Mouse (Mus musculus) liver, postnatal 0 days (tissue): ENCODE results near the gene Sestd1. TPM values are rescaled to one million over a fixed set of nuclear protein-coding genes. Genes with fewer than 3 reads are reported as not detected.

ENCODE experiments used
- ATAC-seq: fragments of 200-750 bp; cut with Nextera tagmentation; 2 replicates; pipeline ENCODE4 v1.8.0; 2017; ENCODE audit warnings: mild to moderate bottlenecking, moderate library complexity
- DNase-seq: peaks from one replicate; pipeline ENCODE4 v3.0.0-alpha.2; 2016
- H3K27ac ChIP-seq: fragments of 300-500 bp; sonication (generic); 2 replicates; pipeline ENCODE4 v1.5.1; 2014; ENCODE audit warnings: antibody characterized with exemption, moderate library complexity, mild to moderate bottlenecking, low read depth
- H3K27me3 ChIP-seq: fragments of 300-500 bp; sonication (generic); 2 replicates; pipeline ENCODE4 v1.6.1; 2014; ENCODE audit warnings: low read length, control low read depth, mixed read lengths; ENCODE audit not compliant: insufficient read depth
- H3K36me3 ChIP-seq: fragments of 300-500 bp; sonication (generic); replicated peaks from 2 replicates; pipeline ENCODE4 v1.6.1; 2014; ENCODE audit warnings: mild to moderate bottlenecking, control low read depth, low read length, moderate library complexity, mixed read lengths; ENCODE audit not compliant: insufficient read depth
- H3K4me1 ChIP-seq: fragments of 300-500 bp; sonication (generic); 2 replicates; pipeline ENCODE4 v1.6.1; 2014; ENCODE audit warnings: antibody characterized with exemption, mild to moderate bottlenecking, control low read depth; ENCODE audit not compliant: insufficient read depth
- H3K4me2 ChIP-seq: fragments of 300-500 bp; sonication (generic); 2 replicates; pipeline ENCODE4 v1.6.1; 2014; ENCODE audit warnings: low read depth, mild to moderate bottlenecking, low read length, moderate library complexity, mixed read lengths
- H3K4me3 ChIP-seq: fragments of 300-500 bp; sonication (generic); 2 replicates; pipeline ENCODE4 v1.5.1; 2014; ENCODE audit warnings: low read depth, low read length
- H3K9ac ChIP-seq: fragments of 300-500 bp; sonication (generic); replicated peaks from 2 replicates; pipeline ENCODE4 v1.6.1; 2014; ENCODE audit warnings: mild to moderate bottlenecking, moderate library complexity
- H3K9me3 ChIP-seq: fragments of 300-500 bp; sonication (generic); 2 replicates; pipeline ENCODE4 v1.6.1; 2016; ENCODE audit warnings: mild to moderate bottlenecking, control low read depth, low read length, mixed read lengths
- CTCF ChIP-seq: sonication (generic); IDR thresholded peaks from 2 replicates; pipeline ENCODE4 v1.5.1; 2016; ENCODE audit warnings: antibody characterized with exemption, low read depth
- EP300 ChIP-seq: IDR thresholded peaks from 2 replicates; pipeline ENCODE4 v1.6.1; 2016; ENCODE audit warnings: antibody characterized with exemption, low read depth, mild to moderate bottlenecking
- WGBS: fragments of 180-500 bp; shearing (Covaris S2); extraction: QIAGEN DNeasy Blood & Tissue Kit; methylation state at CpG from one replicate; pipeline ENCODE4 v1.1.7; 2014; ENCODE audit not compliant: insufficient replicate concordance; 5-methylcytosine and 5-hydroxymethylcytosine counted together
- polyA plus RNA-seq: library from polyadenylated mRNA; unstranded; fragments of >200 nt; fragmentation: Nextera tagmentation; extraction: Ambion mirVana; gene quantifications from 2 replicates; pipeline ENCODE4 v1.2.1, GENCODE M21; 2015

Sestd1 gene
- polyA plus RNA-seq, 1 experiment from 2014 or later = 0.61 TPM

GRCm38 (mm10) chr2:77196819-77197218 is 83.6 kb downstream of the Sestd1 start:
- no peak overlapping the region for H3K27ac ChIP-seq

GRCm38 (mm10) chr2:77195056-77195455 is 85.3 kb downstream of the Sestd1 start:
- H3K4me3 ChIP-seq = no peak overlapping the region
- 76% methylated on average over 5 of the region's 5 CpGs for WGBS
- no peaks in the 10 kb centered on the region for H3K4me1 ChIP-seq
- ATAC-seq (no peak), DNase-seq (no peak)
- H3K9me3 ChIP-seq = no peaks in the 10 kb centered on the region
- H3K27ac ChIP-seq = no peak overlapping the region
- TF ChIP-seq EP300 (no peak), CTCF (no peak)
- H3K9ac ChIP-seq = no peak overlapping the region
- H3K27me3 ChIP-seq = no peaks in the 10 kb centered on the region
- no peak overlapping the region for H3K4me2 ChIP-seq
- no peaks in the 10 kb centered on the region for H3K36me3 ChIP-seq

More at GRCm38 (mm10) chr2:77196819-77197218, 83.6 kb downstream of the Sestd1 start:
- no peak overlapping the region for H3K4me3 ChIP-seq
- H3K27me3 ChIP-seq = no peaks in the 10 kb centered on the region
- no peaks in the 10 kb centered on the region for H3K4me1 ChIP-seq
- no peaks in the 10 kb centered on the region for H3K36me3 ChIP-seq
- DNase-seq (no peak), ATAC-seq (no peak)
- no peaks in the 10 kb centered on the region for H3K9me3 ChIP-seq
- no peak overlapping the region for H3K4me2 ChIP-seq
- no peak overlapping the region for H3K9ac ChIP-seq
- 68% methylated on average over 4 of the region's 4 CpGs for WGBS
- TF ChIP-seq CTCF = no peak
- no peak for TF ChIP-seq EP300

- H3K9ac ChIP-seq = no peak overlapping the region
- no peaks in the 10 kb centered on the region for H3K4me1 ChIP-seq
- H3K27me3 ChIP-seq = no peaks in the 10 kb centered on the region
- DNase-seq (no peak), ATAC-seq (no peak)
- TF ChIP-seq EP300 = no peak
- TF ChIP-seq CTCF = no peak
- no peaks in the 10 kb centered on the region for H3K9me3 ChIP-seq
- H3K4me3 ChIP-seq = no peak overlapping the region
- no peak overlapping the region for H3K4me2 ChIP-seq
- WGBS = 78% methylated on average over 3 of the region's 3 CpGs
- H3K36me3 ChIP-seq = no peaks in the 10 kb centered on the region
- no peak overlapping the region for H3K27ac ChIP-seq
Observed at GRCm38 (mm10) chr2:77191811-77192210, 88.6 kb downstream of the Sestd1 start.

GRCm38 (mm10) chr2:77190891-77191290 is 89.5 kb downstream of the Sestd1 start:
- TF ChIP-seq EP300 = no peak
- TF ChIP-seq CTCF = no peak
- no peaks in the 10 kb centered on the region for H3K27me3 ChIP-seq
- H3K4me3 ChIP-seq = no peak overlapping the region
- no peaks in the 10 kb centered on the region for H3K36me3 ChIP-seq
- ATAC-seq (no peak), DNase-seq (no peak)
- WGBS = 85% methylated on average over 7 of the region's 7 CpGs
- H3K9me3 ChIP-seq = no peaks in the 10 kb centered on the region
- H3K9ac ChIP-seq = no peak overlapping the region
- no peak overlapping the region for H3K27ac ChIP-seq
- H3K4me1 ChIP-seq = no peaks in the 10 kb centered on the region
- no peak overlapping the region for H3K4me2 ChIP-seq

GRCm38 (mm10) chr2:77190301-77190700 is 90.1 kb downstream of the Sestd1 start:
- WGBS = 85% methylated on average over 3 of the region's 3 CpGs
- no peak for DNase-seq
- Histone ChIP-seq H3K4me2 (no peak overlapping the region), H3K4me3 (no peak overlapping the region), H3K9ac (no peak overlapping the region), H3K4me1 (no peaks in the 10 kb centered on the region), H3K36me3 (no peaks in the 10 kb centered on the region), H3K27ac (no peak overlapping the region), H3K9me3 (no peaks in the 10 kb centered on the region), H3K27me3 (no peaks in the 10 kb centered on the region)
- TF ChIP-seq EP300 = no peak
- no peak for TF ChIP-seq CTCF
- ATAC-seq = no peak

- no peak overlapping the region for H3K27ac ChIP-seq
- no peak overlapping the region for H3K9ac ChIP-seq
- no peak overlapping the region for H3K4me2 ChIP-seq
- TF ChIP-seq EP300 = no peak
- TF ChIP-seq CTCF = no peak
- no peaks in the 10 kb centered on the region for H3K4me1 ChIP-seq
- no peaks in the 10 kb centered on the region for H3K36me3 ChIP-seq
- no peaks in the 10 kb centered on the region for H3K27me3 ChIP-seq
- DNase-seq (no peak), ATAC-seq (no peak)
- 85% methylated on average over 7 of the region's 7 CpGs for WGBS
- no peaks in the 10 kb centered on the region for H3K9me3 ChIP-seq
- no peak overlapping the region for H3K4me3 ChIP-seq
Observed at GRCm38 (mm10) chr2:77189671-77190070, 90.7 kb downstream of the Sestd1 start.

GRCm38 (mm10) chr2:77187501-77187900 is 92.9 kb downstream of the Sestd1 start:
- no peaks in the 10 kb centered on the region for H3K36me3 ChIP-seq
- ATAC-seq = no peak
- H3K27me3 ChIP-seq = no peaks in the 10 kb centered on the region
- H3K4me1 ChIP-seq = no peaks in the 10 kb centered on the region
- no peak overlapping the region for H3K27ac ChIP-seq
- no peaks in the 10 kb centered on the region for H3K9me3 ChIP-seq
- TF ChIP-seq CTCF = no peak
- TF ChIP-seq EP300 = no peak
- H3K4me3 ChIP-seq = no peak overlapping the region
- H3K4me2 ChIP-seq = no peak overlapping the region
- no peak for DNase-seq
- 87% methylated on average over 3 of the region's 3 CpGs for WGBS
- H3K9ac ChIP-seq = no peak overlapping the region
